Mouse (Mus musculus) MEL (cell line): ENCODE results near the gene Myo1e. TPM values are rescaled to one million over a fixed set of nuclear protein-coding genes. Genes with fewer than 3 reads are reported as not detected.

Experiments used
- DNase-seq: peaks from one replicate; pipeline ENCODE4 v3.0.0; 2011; ENCODE audit warnings: low read depth, low spot score
- H3K27ac ChIP-seq: 2 replicates; pipeline ENCODE4 v1.5.1; 2012; ENCODE audit warnings: low read depth, mild to moderate bottlenecking, control low read depth, low read length, moderate library complexity; ENCODE audit not compliant: control insufficient read depth
- H3K27me3 ChIP-seq, 2 experiments: fragments of 150-350 bp in 1 of 2; sonication (generic) in 1 of 2; 2 replicates each; pipeline ENCODE4 v1.6.1; 2012; ENCODE audit warnings: low read length in 2 of 2, mild to moderate bottlenecking in 2 of 2, improper control_type of control experiment in 1 of 2, moderate library complexity in 1 of 2; ENCODE audit not compliant: insufficient read depth in 2 of 2, control insufficient read depth in 1 of 2
- H3K36me3 ChIP-seq, 2 experiments: 2 replicates each; pipeline ENCODE4 v1.6.1; 2012 to 2014; ENCODE audit warnings: low read length in 2 of 2, improper control_type of control experiment in 1 of 2, inconsistent platforms in 1 of 2, mild to moderate bottlenecking in 1 of 2; ENCODE audit not compliant: insufficient read depth in 2 of 2, control insufficient read depth in 1 of 2
- H3K4me1 ChIP-seq, 2 experiments: fragments of 150-350 bp in 1 of 2; sonication (generic) in 1 of 2; 2 replicates each; pipeline ENCODE4 v1.6.1; 2012; ENCODE audit warnings: low read length in 2 of 2, improper control_type of control experiment in 1 of 2, mild to moderate bottlenecking in 1 of 2; ENCODE audit not compliant: insufficient read depth in 2 of 2, control insufficient read depth in 1 of 2
- H3K4me3 ChIP-seq, 2 experiments: fragments of 150-350 bp in 1 of 2; sonication (generic) in 1 of 2; 2 replicates each; pipeline ENCODE4 v1.5.1; 2012; ENCODE audit warnings: low read depth in 2 of 2, low read length in 2 of 2, mild to moderate bottlenecking in 2 of 2, moderate library complexity in 2 of 2, control low read depth in 1 of 2, improper control_type of control experiment in 1 of 2; ENCODE audit not compliant: control insufficient read depth in 1 of 2, insufficient read depth in 1 of 2
- H3K79me2 ChIP-seq: 2 replicates; pipeline ENCODE4 v1.6.1; 2012; ENCODE audit warnings: mild to moderate bottlenecking, low read length, moderate library complexity; ENCODE audit not compliant: control insufficient read depth, poor library complexity, insufficient read depth
- H3K9ac ChIP-seq: 2 replicates; pipeline ENCODE4 v1.6.1; 2012; ENCODE audit warnings: low read depth, mild to moderate bottlenecking, control low read depth, low read length, moderate library complexity; ENCODE audit not compliant: control insufficient read depth, poor library complexity, severe bottlenecking
- H3K9me3 ChIP-seq: fragments of 150-350 bp; sonication (generic); replicated peaks from 2 replicates; pipeline ENCODE4 v1.6.1; 2012; ENCODE audit warnings: mild to moderate bottlenecking, low read length, improper control_type of control experiment, moderate library complexity; ENCODE audit not compliant: insufficient read depth
- BHLHE40 ChIP-seq: IDR thresholded peaks from 2 replicates; pipeline ENCODE4 v1.6.1; 2012; ENCODE audit warnings: low read depth, mild to moderate bottlenecking, inconsistent platforms, low read length, improper control_type of control experiment, borderline replicate concordance
- CHD2 ChIP-seq: IDR thresholded peaks from 2 replicates; pipeline ENCODE4 v1.6.1; 2011; ENCODE audit warnings: low read length, improper control_type of control experiment
- ELF1 ChIP-seq: IDR thresholded peaks from 2 replicates; pipeline ENCODE4 v1.6.1; 2014; ENCODE audit warnings: low read depth, mild to moderate bottlenecking, inconsistent platforms, low read length, improper control_type of control experiment, moderate library complexity
- MAFK ChIP-seq: IDR thresholded peaks from 2 replicates; pipeline ENCODE4 v1.6.1; 2011; ENCODE audit warnings: low read depth, mild to moderate bottlenecking, low read length, improper control_type of control experiment, borderline replicate concordance
- MYB ChIP-seq: IDR thresholded peaks from 2 replicates; pipeline ENCODE4 v1.6.1; 2011; ENCODE audit warnings: mild to moderate bottlenecking, low read depth, low read length, improper control_type of control experiment
- MYC ChIP-seq: IDR thresholded peaks from 2 replicates; pipeline ENCODE4 v1.6.1; 2011; ENCODE audit warnings: low read depth, mild to moderate bottlenecking, low read length, improper control_type of control experiment, moderate library complexity
- NRF1 ChIP-seq: IDR thresholded peaks from 2 replicates; pipeline ENCODE4 v1.6.1; 2014; ENCODE audit warnings: low read depth, mild to moderate bottlenecking, inconsistent platforms, low read length, improper control_type of control experiment, moderate library complexity; ENCODE audit not compliant: poor library complexity, insufficient read depth, severe bottlenecking
- POLR2A ChIP-seq, 2 experiments: IDR thresholded peaks; 2 replicates each; pipeline ENCODE4 v1.6.1; 2011 to 2012; ENCODE audit warnings: low read length in 2 of 2, mild to moderate bottlenecking in 2 of 2, control low read depth in 1 of 2, improper control_type of control experiment in 1 of 2, low read depth in 1 of 2, moderate library complexity in 1 of 2; ENCODE audit not compliant: control insufficient read depth in 1 of 2, insufficient read depth in 1 of 2, poor library complexity in 1 of 2
- SMC3 ChIP-seq: IDR thresholded peaks from 2 replicates; pipeline ENCODE4 v1.6.1; 2011; ENCODE audit warnings: low read depth, low read length, improper control_type of control experiment
- TAL1 ChIP-seq: IDR thresholded peaks from 2 replicates; pipeline ENCODE4 v1.6.1; 2012; ENCODE audit warnings: mild to moderate bottlenecking, inconsistent platforms, low read length, moderate library complexity, mixed read lengths
- USF2 ChIP-seq, 2 experiments: IDR thresholded peaks; 2 replicates each; pipeline ENCODE4 v1.6.1; 2011 to 2012; ENCODE audit warnings: improper control_type of control experiment in 2 of 2, low read length in 2 of 2, borderline replicate concordance in 1 of 2, inconsistent platforms in 1 of 2, low read depth in 1 of 2, mild to moderate bottlenecking in 1 of 2; ENCODE audit not compliant: insufficient read depth in 1 of 2
- ZMIZ1 ChIP-seq: IDR thresholded peaks from 2 replicates; pipeline ENCODE4 v1.6.1; 2012; ENCODE audit warnings: low read depth, mild to moderate bottlenecking, inconsistent platforms, low read length, improper control_type of control experiment, moderate library complexity
- ZNF384 ChIP-seq: IDR thresholded peaks from 2 replicates; pipeline ENCODE4 v1.6.1; 2012; ENCODE audit warnings: low read depth, mild to moderate bottlenecking, inconsistent platforms, low read length, improper control_type of control experiment
- polyA plus RNA-seq, 2 experiments: library from polyadenylated mRNA; stranded (reverse) in 1 of 2; unstranded in 1 of 2; fragments of >175 nt in 1 of 2; fragments of >200 nt in 1 of 2; gene quantifications; 2 replicates each; pipeline versions ENCODE4 v1.2.1 to v1.2.4; 2012; ENCODE audit warnings: low replicate concordance in 2 of 2, low read depth in 1 of 2; ENCODE audit not compliant: insufficient read length in 2 of 2, insufficient read depth in 1 of 2, missing spikeins in 1 of 2
- total RNA-seq: library from RNA; depleted of rRNA; stranded (reverse); fragments of 300-350 nt; gene quantifications from 2 replicates; pipeline ENCODE4 v1.2.3, GENCODE M21; 2012

Gene Myo1e
- total and polyA plus RNA-seq, 3 experiments = 4.9 to 7.8 TPM; not detected in 1

- Histone ChIP-seq H3K9ac (no peak overlapping the region), H3K27me3 (peaks cover 0 to 4% of the 10 kb centered on the region in 2 experiments; a peak in 2 of 4 replicates), H3K36me3 (no peaks in the 10 kb centered on the region), H3K4me1 (no peaks in the 10 kb centered on the region), H3K27ac (no peak overlapping the region), H3K9me3 (no peaks in the 10 kb centered on the region), H3K79me2 (no peaks in the 10 kb centered on the region), H3K4me3 (no peak overlapping the region)
- TF ChIP-seq POLR2A (IDR thresholded peaks at IDR 0.05; ENCODE audit: control insufficient read depth in 1 of 2, insufficient read depth in 1 of 2, low read depth in 1 of 2, low read length in 2 of 2, poor library complexity in 1 of 2) (no peak), SMC3 (no peak), ZMIZ1 (no peak), USF2 (IDR thresholded peaks at IDR 0.05; ENCODE audit: borderline replicate concordance in 1 of 2, insufficient read depth in 1 of 2, low read depth in 1 of 2, low read length in 2 of 2) (no peak), BHLHE40 (no peak), MYB (no peak), ZNF384 (no peak)
- DNase-seq = no peak
Observed at GRCm38 (mm10) chr9:70241411-70241961, 34.3 kb downstream of the Myo1e start.

GRCm38 (mm10) chr9:70242112-70242862, 35.1 kb downstream of the Myo1e start:
- DNase-seq = no peak
- H3K27me3 ChIP-seq = peaks cover 0 to 4% of the 10 kb centered on the region in 2 experiments; a peak in 2 of 4 replicates
- H3K36me3 ChIP-seq = no peaks in the 10 kb centered on the region
- H3K4me3 ChIP-seq = no peak overlapping the region
- H3K79me2 ChIP-seq = no peaks in the 10 kb centered on the region
- TF ChIP-seq ELF1 (no peak), TAL1 (no peak), NRF1 (no peak), CHD2 (no peak), MYC (no peak), MAFK (no peak)
- no peaks in the 10 kb centered on the region for H3K9me3 ChIP-seq
- H3K4me1 ChIP-seq = no peaks in the 10 kb centered on the region
- H3K27ac ChIP-seq = no peak overlapping the region
- H3K9ac ChIP-seq = no peak overlapping the region
